Mouse (Mus musculus) hindbrain, embryonic 10.5 days (tissue): ENCODE results near the gene Gpr26. TPM values are rescaled to one million over a fixed set of nuclear protein-coding genes. Genes with fewer than 3 reads are reported as not detected.

Experiments used
- polyA plus RNA-seq: library from polyadenylated mRNA; unstranded; fragments of >200 nt; fragmentation: Nextera tagmentation; extraction: Ambion mirVana; gene quantifications from 2 replicates; pipeline ENCODE4 v1.2.1, GENCODE M21; 2016

The Gpr26 gene
- polyA plus RNA-seq, 1 experiment from 2014 or later = 0.07 TPM

Other genes starting within 250 kb of the Gpr26 start
- gene Cpxm2, start 188.3 kb downstream of the Gpr26 start, polyA plus RNA-seq = 0.75 and 1.1 TPM in 2 replicates